Mouse (Mus musculus) c-Kit-positive CD71-positive TER-119-negative erythroid progenitor cells, embryonic 14.5 days (primary cell): ENCODE data around the gene Gm13030.
A peak's percentile ranks its signal among the peaks of the same experiment; 100 is the strongest.
"Not testable (repeated sequence)": the region's sequence is repeated elsewhere in the genome, so short reads cannot be mapped to it uniquely, and the experiment has no call there.

ENCODE experiments used
- DNase-seq: peaks from one replicate; pipeline ENCODE4 v3.0.0-alpha.2; 2013; ENCODE audit warnings: low read depth

Gene Gm13030

GRCm38 (mm10) chr4:138865991-138866390 lies 7.8 kb downstream of the Gm13030 start:
- DNase-seq = no peak

GRCm38 (mm10) chr4:138865092-138865491 lies 8.7 kb downstream of the Gm13030 start:
- DNase-seq = no peak

- no peak for DNase-seq
These were observed 10.3 kb downstream of the Gm13030 start, which contains the start of gene Pla2g5 for GRCm38 (mm10) chr4:138863344-138863998. Pla2g5 (minus strand) TSS chr4:138863482.

GRCm38 (mm10) chr4:138859728-138860127 lies 14.0 kb downstream of the Gm13030 start:
- DNase-seq = peak; percentile 19

GRCm38 (mm10) chr4:138859245-138859644 lies 14.5 kb downstream of the Gm13030 start:
- peak; percentile 16 for DNase-seq

- DNase-seq = no peak
These were observed 15.3 kb downstream of the Gm13030 start for GRCm38 (mm10) chr4:138858446-138858845.

- no peak for DNase-seq
These were observed 16.2 kb downstream of the Gm13030 start for GRCm38 (mm10) chr4:138857576-138857975.

- peak; percentile 63 for DNase-seq
These were observed 17.3 kb downstream of the Gm13030 start for GRCm38 (mm10) chr4:138856491-138856890.

GRCm38 (mm10) chr4:138855092-138855632 lies 18.6 kb downstream of the Gm13030 start:
- no peak for DNase-seq

GRCm38 (mm10) chr4:138852961-138853360 lies 20.8 kb downstream of the Gm13030 start:
- no peak for DNase-seq

- DNase-seq = peak; percentile 14
These were observed 22.3 kb downstream of the Gm13030 start for GRCm38 (mm10) chr4:138851463-138851862.

GRCm38 (mm10) chr4:138841386-138841785 lies 32.4 kb downstream of the Gm13030 start:
- no peak for DNase-seq

GRCm38 (mm10) chr4:138840726-138841125 lies 33.0 kb downstream of the Gm13030 start:
- no peak for DNase-seq

GRCm38 (mm10) chr4:138839806-138840205 lies 34.0 kb downstream of the Gm13030 start:
- DNase-seq = no peak

GRCm38 (mm10) chr4:138827147-138827546 lies 46.6 kb downstream of the Gm13030 start:
- DNase-seq = no peak

GRCm38 (mm10) chr4:138825751-138826567 lies 47.8 kb downstream of the Gm13030 start:
- no peak for DNase-seq

- DNase-seq = no peak
These were observed 49.1 kb downstream of the Gm13030 start for GRCm38 (mm10) chr4:138824660-138825059.

- not testable (repeated sequence) for DNase-seq
These were observed 49.6 kb downstream of the Gm13030 start for GRCm38 (mm10) chr4:138824161-138824560.

- DNase-seq = no peak
These were observed 52.7 kb downstream of the Gm13030 start for GRCm38 (mm10) chr4:138821036-138821435.
